Mouse (Mus musculus) limb, embryonic 10.5 days (tissue): ENCODE measurements around the gene Sh3bp2. TPM values are rescaled to one million over a fixed set of nuclear protein-coding genes. Genes with fewer than 3 reads are reported as not detected.

ENCODE experiments used
- DNase-seq: peaks from one replicate; pipeline ENCODE4 v3.0.0-alpha.2; 2017; ENCODE audit warnings: low spot score
- H3K27ac ChIP-seq: fragments of 300-500 bp; sonication (generic); 2 replicates; pipeline ENCODE4 v1.5.1; 2016; ENCODE audit warnings: mild to moderate bottlenecking
- H3K27me3 ChIP-seq: fragments of 300-500 bp; sonication (generic); 2 replicates; pipeline ENCODE4 v1.6.1; 2016; ENCODE audit warnings: low read depth, mild to moderate bottlenecking; ENCODE audit not compliant: poor library complexity, severe bottlenecking
- H3K36me3 ChIP-seq: fragments of 300-500 bp; sonication (generic); 2 replicates; pipeline ENCODE4 v1.6.1; 2016; ENCODE audit warnings: mild to moderate bottlenecking, moderate library complexity
- H3K4me1 ChIP-seq: fragments of 300-500 bp; sonication (generic); 2 replicates; pipeline ENCODE4 v1.6.1; 2016
- H3K4me3 ChIP-seq: fragments of 300-500 bp; sonication (generic); 2 replicates; pipeline ENCODE4 v1.5.1; 2016; ENCODE audit warnings: mild to moderate bottlenecking, moderate library complexity
- H3K9me3 ChIP-seq: fragments of 300-500 bp; sonication (generic); replicated peaks from 2 replicates; pipeline ENCODE4 v1.6.1; 2016; ENCODE audit warnings: mild to moderate bottlenecking
- WGBS: fragments of 180-500 bp; shearing (Covaris S2); methylation state at CpG from one replicate; pipeline ENCODE4 v1.1.7; 2016; 5-methylcytosine and 5-hydroxymethylcytosine counted together
- polyA plus RNA-seq: library from polyadenylated mRNA; unstranded; fragments of >200 nt; fragmentation: Nextera tagmentation; extraction: Ambion mirVana; gene quantifications from 2 replicates; pipeline ENCODE4 v1.2.1, GENCODE M21; 2016

Sh3bp2 gene
- polyA plus RNA-seq, 1 experiment from 2014 or later, result 9.9 TPM

GRCm38 (mm10) chr5:34513466-34514217 lies 12.0 kb upstream of the Sh3bp2 start, which contains the start of gene Tnip2:
Tnip2 (minus strand) TSS chr5:34513991.
- peak within 1 kb of the TSS; percentile 74 for H3K27ac ChIP-seq
- peaks cover 23% of the 10 kb centered on the region for H3K27me3 ChIP-seq
- H3K4me3 ChIP-seq, result peak within 1 kb of the TSS; percentile 77
- H3K9me3 ChIP-seq, result no peaks in the 10 kb centered on the region
- peaks cover 14% of the 10 kb centered on the region for H3K4me1 ChIP-seq
- H3K36me3 ChIP-seq, result no peaks in the 10 kb centered on the region
- under 1% methylated on average over 64 of the region's 64 CpGs for WGBS
- DNase-seq, result peak; percentile 96

GRCm38 (mm10) chr5:34514218-34514566 lies 11.4 kb upstream of the Sh3bp2 start:
- Histone ChIP-seq H3K27me3 (peaks cover 23% of the 10 kb centered on the region), H3K27ac (no peak overlapping the region), H3K36me3 (no peaks in the 10 kb centered on the region), H3K4me1 (peaks cover 14% of the 10 kb centered on the region), H3K4me3 (peak overlapping the region; percentile 77), H3K9me3 (no peaks in the 10 kb centered on the region)
- WGBS, result 23% methylated on average over 7 of the region's 7 CpGs
- DNase-seq, result no peak

GRCm38 (mm10) chr5:34515096-34515495 lies 10.5 kb upstream of the Sh3bp2 start:
- no peak overlapping the region for H3K4me3 ChIP-seq
- peaks cover 14% of the 10 kb centered on the region for H3K4me1 ChIP-seq
- no peaks in the 10 kb centered on the region for H3K9me3 ChIP-seq
- DNase-seq, result no peak
- H3K27ac ChIP-seq, result no peak overlapping the region
- peaks cover 23% of the 10 kb centered on the region for H3K27me3 ChIP-seq
- H3K36me3 ChIP-seq, result no peaks in the 10 kb centered on the region

GRCm38 (mm10) chr5:34517913-34518312 lies 7.7 kb upstream of the Sh3bp2 start:
- H3K9me3 ChIP-seq, result no peaks in the 10 kb centered on the region
- peaks cover 18% of the 10 kb centered on the region for H3K4me1 ChIP-seq
- 23% methylated on average over 3 of the region's 3 CpGs for WGBS
- no peak overlapping the region for H3K4me3 ChIP-seq
- no peaks in the 10 kb centered on the region for H3K36me3 ChIP-seq
- peaks cover 8% of the 10 kb centered on the region for H3K27me3 ChIP-seq
- peak; percentile 82 for DNase-seq
- no peak overlapping the region for H3K27ac ChIP-seq

- WGBS, result 84% methylated on average over 9 of the region's 9 CpGs
These were observed 6.2 kb upstream of the Sh3bp2 start for GRCm38 (mm10) chr5:34519389-34519910.

GRCm38 (mm10) chr5:34520458-34521209 lies 5.0 kb upstream of the Sh3bp2 start:
- Histone ChIP-seq H3K27me3 (0 out of 2 replicates have a peak, but pooled peaks cover under 1% of the 10 kb centered on the region), H3K4me1 (peaks cover 5% of the 10 kb centered on the region; the same call in 1 of the 2 replicates), H3K36me3 (no peaks in the 10 kb centered on the region), H3K27ac (no peak overlapping the region), H3K4me3 (no peak overlapping the region), H3K9me3 (no peaks in the 10 kb centered on the region)
- WGBS, result 79% methylated on average over 11 of the region's 11 CpGs
- DNase-seq, result no peak

More at GRCm38 (mm10) chr5:34519389-34519910, 6.2 kb upstream of the Sh3bp2 start:
- Histone ChIP-seq H3K9me3 (no peaks in the 10 kb centered on the region), H3K27ac (no peak overlapping the region), H3K27me3 (no peaks in the 10 kb centered on the region), H3K4me3 (no peak overlapping the region), H3K4me1 (peaks cover 5% of the 10 kb centered on the region), H3K36me3 (no peaks in the 10 kb centered on the region)
- no peak for DNase-seq

GRCm38 (mm10) chr5:34521337-34521736 lies 4.3 kb upstream of the Sh3bp2 start:
- H3K4me3 ChIP-seq, result no peak overlapping the region
- H3K27me3 ChIP-seq, result peaks cover 7% of the 10 kb centered on the region
- WGBS, result 84% methylated on average over 3 of the region's 3 CpGs
- no peaks in the 10 kb centered on the region for H3K36me3 ChIP-seq
- no peaks in the 10 kb centered on the region for H3K9me3 ChIP-seq
- H3K4me1 ChIP-seq, result peaks cover 12% of the 10 kb centered on the region; the same call in 1 of the 2 replicates
- no peak for DNase-seq
- H3K27ac ChIP-seq, result 0 out of 2 replicates have a peak overlapping the region, but pooled peaks have one; percentile 5

GRCm38 (mm10) chr5:34523958-34524485 lies 1.6 kb upstream of the Sh3bp2 start:
- DNase-seq, result no peak
- Histone ChIP-seq H3K27me3 (peaks cover 27% of the 10 kb centered on the region), H3K36me3 (no peaks in the 10 kb centered on the region), H3K27ac (no peak overlapping the region), H3K4me1 (peaks cover 12% of the 10 kb centered on the region; the same call in 1 of the 2 replicates), H3K9me3 (no peaks in the 10 kb centered on the region), H3K4me3 (no peak overlapping the region)
- WGBS, result 52% methylated on average over 4 of the region's 4 CpGs

- H3K9me3 ChIP-seq, result no peaks in the 10 kb centered on the region
- no peak for DNase-seq
- peaks cover 12% of the 10 kb centered on the region; the same call in 1 of the 2 replicates for H3K4me1 ChIP-seq
- H3K27ac ChIP-seq, result no peak overlapping the region
- no peak overlapping the region for H3K4me3 ChIP-seq
- no peaks in the 10 kb centered on the region for H3K36me3 ChIP-seq
- peaks cover 27% of the 10 kb centered on the region for H3K27me3 ChIP-seq
These were observed 1.1 kb upstream of the Sh3bp2 start for GRCm38 (mm10) chr5:34524511-34524910.

- Histone ChIP-seq H3K27me3 (peaks cover 27% of the 10 kb centered on the region), H3K4me3 (no peak overlapping the region; the same call in 1 of the 2 replicates), H3K9me3 (no peaks in the 10 kb centered on the region), H3K4me1 (peaks cover 8% of the 10 kb centered on the region; the same call in 1 of the 2 replicates), H3K27ac (no peak overlapping the region), H3K36me3 (no peaks in the 10 kb centered on the region)
- 40% methylated on average over 5 of the region's 5 CpGs for WGBS
- no peak for DNase-seq
These were observed 788 bp downstream of the Sh3bp2 start for GRCm38 (mm10) chr5:34526477-34526775.

GRCm38 (mm10) chr5:34527352-34527751 lies 1.7 kb downstream of the Sh3bp2 start:
- no peak for DNase-seq
- Histone ChIP-seq H3K4me3 (no peak overlapping the region), H3K9me3 (no peaks in the 10 kb centered on the region), H3K27me3 (peaks cover 27% of the 10 kb centered on the region), H3K4me1 (peaks cover 8% of the 10 kb centered on the region; the same call in 1 of the 2 replicates), H3K27ac (no peak overlapping the region), H3K36me3 (no peaks in the 10 kb centered on the region)
- WGBS, result 87% methylated on average over 2 of the region's 2 CpGs

- whole genome bisulfite sequencing, result 91% methylated on average over 5 of the region's 5 CpGs
- no peak for DNase-seq
These were observed 3.1 kb downstream of the Sh3bp2 start for GRCm38 (mm10) chr5:34528724-34529123.

GRCm38 (mm10) chr5:34530116-34530515 lies 4.5 kb downstream of the Sh3bp2 start:
- Histone ChIP-seq H3K27me3 (peaks cover 27% of the 10 kb centered on the region), H3K4me1 (peaks cover 8% of the 10 kb centered on the region; the same call in 1 of the 2 replicates), H3K9me3 (no peaks in the 10 kb centered on the region), H3K36me3 (no peaks in the 10 kb centered on the region), H3K4me3 (no peak overlapping the region), H3K27ac (no peak overlapping the region)
- WGBS, result 79% methylated on average over 5 of the region's 5 CpGs
- no peak for DNase-seq

More at GRCm38 (mm10) chr5:34528724-34529123, 3.1 kb downstream of the Sh3bp2 start:
- Histone ChIP-seq H3K27me3 (peaks cover 27% of the 10 kb centered on the region), H3K9me3 (no peaks in the 10 kb centered on the region), H3K4me3 (no peak overlapping the region), H3K4me1 (peaks cover 8% of the 10 kb centered on the region; the same call in 1 of the 2 replicates), H3K36me3 (no peaks in the 10 kb centered on the region), H3K27ac (no peak overlapping the region)
